Mouse (Mus musculus) fibroblast of lung, adult 2 months (primary cell): ENCODE results near the gene Ufsp2.
A peak's percentile ranks its signal among the peaks of the same experiment; 100 is the strongest.

Experiments used
- DNase-seq: peaks from one replicate; pipeline ENCODE4 v3.0.0-alpha.2; 2011; ENCODE audit warnings: low read depth

Ufsp2 gene

GRCm38 (mm10) chr8:45975126-45975836 lies at the start of gene Ufsp2, which contains the start of gene 1700029J07Rik:
Gene Ufsp2, plus strand, starts transcription at chr8:45975528.
Gene 1700029J07Rik, minus strand, starts transcription at chr8:45975252.
- peak; percentile 98 for DNase-seq

GRCm38 (mm10) chr8:45934582-45935014 lies 40.7 kb upstream of the Ufsp2 start, which contains the start of gene Ccdc110:
Gene Ccdc110, plus strand, starts transcription at chr8:45934619.
- DNase-seq: peak; percentile 79

- no peak for DNase-seq
These were observed 38.3 kb upstream of the Ufsp2 start for GRCm38 (mm10) chr8:45936986-45937385.

GRCm38 (mm10) chr8:45946283-45946682 lies 29.0 kb upstream of the Ufsp2 start:
- no peak for DNase-seq

- no peak for DNase-seq
These were observed 24.7 kb upstream of the Ufsp2 start for GRCm38 (mm10) chr8:45950622-45951021.

GRCm38 (mm10) chr8:45970894-45971293 lies 4.4 kb upstream of the Ufsp2 start:
- DNase-seq: no peak

- no peak for DNase-seq
These were observed 1.3 kb upstream of the Ufsp2 start for GRCm38 (mm10) chr8:45973988-45974505.

- DNase-seq: no peak
These were observed 625 bp downstream of the Ufsp2 start for GRCm38 (mm10) chr8:45975837-45976468.

GRCm38 (mm10) chr8:45986665-45987064 lies 11.3 kb downstream of the Ufsp2 start:
- no peak for DNase-seq

- no peak for DNase-seq
These were observed 12.9 kb downstream of the Ufsp2 start for GRCm38 (mm10) chr8:45988189-45988588.

- DNase-seq: no peak
These were observed 15.4 kb downstream of the Ufsp2 start for GRCm38 (mm10) chr8:45990631-45991310.

- no peak for DNase-seq
These were observed 18.8 kb downstream of the Ufsp2 start for GRCm38 (mm10) chr8:45994111-45994510.

GRCm38 (mm10) chr8:45995576-45995975 lies 20.2 kb downstream of the Ufsp2 start:
- DNase-seq: no peak

GRCm38 (mm10) chr8:45998228-45998627 lies 22.9 kb downstream of the Ufsp2 start:
- no peak for DNase-seq

- no peak for DNase-seq
These were observed 23.9 kb downstream of the Ufsp2 start, which contains the start of gene Lrp2bp for GRCm38 (mm10) chr8:45999138-45999783. Gene Lrp2bp, plus strand, starts transcription at chr8:45999303.

- peak; percentile 93 for DNase-seq
These were observed 24.7 kb downstream of the Ufsp2 start for GRCm38 (mm10) chr8:45999784-46000705.

- DNase-seq: no peak
These were observed 30.3 kb downstream of the Ufsp2 start, which contains the start of gene Ankrd37 for GRCm38 (mm10) chr8:46005596-46005995. Gene Ankrd37, minus strand, starts transcription at chr8:46005707.

- DNase-seq: no peak
These were observed 31.8 kb downstream of the Ufsp2 start for GRCm38 (mm10) chr8:46007050-46007672.

GRCm38 (mm10) chr8:46010306-46010705 lies 35.0 kb downstream of the Ufsp2 start:
- DNase-seq: no peak
